Mouse (Mus musculus) cortical plate, adult 2 months (tissue): Measurements from ENCODE around the gene Prpf4b. TPM values are rescaled to one million over a fixed set of nuclear protein-coding genes. Genes with fewer than 3 reads are reported as not detected.
"Not testable (repeated sequence)": the region's sequence is repeated elsewhere in the genome, so short reads cannot be mapped to it uniquely, and the experiment has no call there.

Experiments used
- H3K27ac ChIP-seq: fragments of 200-500 bp; 2 replicates; pipeline ENCODE4 v1.5.1; 2012; ENCODE audit warnings: low read length, control low read depth, inconsistent platforms; ENCODE audit not compliant: insufficient read depth
- H3K4me1 ChIP-seq: fragments of 200-500 bp; 2 replicates; pipeline ENCODE4 v1.6.1; 2011; ENCODE audit warnings: low read length; ENCODE audit not compliant: control insufficient read depth, insufficient read depth
- H3K4me3 ChIP-seq: fragments of 200-500 bp; 2 replicates; pipeline ENCODE4 v1.5.1; 2011; ENCODE audit warnings: mild to moderate bottlenecking, low read length, control low read depth; ENCODE audit not compliant: insufficient read depth
- CTCF ChIP-seq: fragments of 200-500 bp; IDR thresholded peaks from 2 replicates; pipeline ENCODE4 v1.5.1; 2011; ENCODE audit warnings: mild to moderate bottlenecking, control low read depth, low read length; ENCODE audit not compliant: insufficient read depth; ENCODE audit errors: extremely low read depth
- POLR2A ChIP-seq: fragments of 200-500 bp; IDR thresholded peaks from 2 replicates; pipeline ENCODE4 v1.6.1; 2011; ENCODE audit warnings: mild to moderate bottlenecking, low read length, control low read depth; ENCODE audit not compliant: insufficient read depth; ENCODE audit errors: extremely low read depth
- polyA plus RNA-seq: library from polyadenylated mRNA; depleted of rRNA; stranded (reverse); fragments of >200 nt; gene quantifications from 2 replicates; pipeline ENCODE4 v1.2.3, GENCODE M21; 2012; rRNA removed

Prpf4b gene
- polyA plus RNA-seq, 1 experiment, result 91.6 TPM

DNA sequence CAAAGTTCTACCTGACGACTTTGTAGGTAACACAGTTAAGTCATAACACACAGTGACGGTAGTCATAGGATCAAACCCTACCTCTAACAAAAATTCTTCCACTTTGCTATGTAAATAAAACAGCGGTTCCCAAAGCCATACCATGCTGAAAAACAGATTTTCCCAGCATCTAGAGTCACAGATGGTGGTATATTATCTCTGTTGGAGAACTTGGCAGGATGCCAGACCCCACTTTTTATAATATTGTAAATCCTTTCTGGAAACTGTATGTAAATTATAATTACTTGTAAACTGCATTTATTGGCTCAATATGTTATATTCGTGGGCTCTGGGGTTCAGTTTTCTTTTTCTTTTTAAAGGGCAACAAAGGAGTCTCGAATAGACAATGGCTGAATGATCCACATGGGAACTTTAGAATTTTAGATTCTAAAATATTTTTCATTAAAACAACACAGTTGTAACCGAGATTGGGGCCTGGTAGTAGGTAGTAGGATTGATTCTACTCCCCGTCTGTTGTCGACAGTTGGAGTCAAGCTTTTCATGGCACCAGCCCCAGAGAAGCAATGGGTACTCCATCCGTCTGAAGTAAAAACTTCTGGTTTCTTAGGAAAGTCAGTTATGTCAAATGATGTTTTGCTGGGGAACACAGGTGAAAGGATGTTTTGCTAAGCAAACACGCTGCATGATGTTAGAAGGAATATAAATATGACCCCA lies 60.0 kb downstream of the Prpf4b start:
- TF ChIP-seq POLR2A (no peak), CTCF (no peak)
- Histone ChIP-seq H3K4me1 (no peaks in the 10 kb centered on the region), H3K4me3 (no peak overlapping the region), H3K27ac (no peak overlapping the region)

DNA sequence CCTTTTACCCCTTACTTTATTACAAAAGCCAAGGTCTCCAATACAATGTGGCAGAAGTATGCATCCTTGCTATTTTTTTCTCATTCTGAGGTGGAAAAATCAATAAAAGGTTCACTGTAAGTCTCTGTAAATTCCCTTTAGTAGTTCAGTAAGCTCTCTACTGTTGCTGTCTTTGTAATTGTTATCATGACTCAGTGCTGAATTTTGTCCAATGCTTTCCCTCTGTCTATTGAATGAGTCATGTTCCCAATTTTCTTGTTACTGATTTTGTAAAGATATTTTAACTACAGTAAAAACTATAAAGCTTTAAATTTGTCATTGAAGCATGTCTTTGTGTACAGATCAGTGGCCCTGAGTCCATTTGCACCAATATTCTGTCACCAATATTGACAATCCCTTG lies 67.3 kb downstream of the Prpf4b start:
- no peak overlapping the region for H3K4me3 ChIP-seq
- H3K4me1 ChIP-seq, result no peaks in the 10 kb centered on the region
- H3K27ac ChIP-seq, result no peak overlapping the region
- TF ChIP-seq POLR2A (no peak), CTCF (no peak)

DNA sequence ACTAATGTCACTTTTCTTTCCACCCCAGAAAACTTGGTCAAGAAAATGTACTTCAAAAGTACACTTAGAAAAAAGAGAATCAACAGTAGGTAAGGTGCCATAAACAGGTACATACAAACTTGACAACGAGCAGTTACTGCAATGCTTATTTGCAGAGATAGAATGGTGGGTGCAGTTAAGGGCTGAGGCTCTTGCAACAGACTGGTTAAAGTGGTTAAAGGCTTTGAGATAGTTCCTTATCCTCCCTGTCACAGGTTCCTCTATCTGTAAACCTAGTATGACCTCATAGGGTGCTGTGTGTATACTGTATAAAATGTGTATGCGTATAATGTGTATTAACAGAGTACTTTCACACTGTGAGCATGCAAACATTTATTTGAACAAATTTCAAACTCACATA lies 76.3 kb downstream of the Prpf4b start:
- H3K27ac ChIP-seq, H3K4me1 ChIP-seq, H3K4me3 ChIP-seq: not testable (repeated sequence)

Other genes with a start within 250 kb of the Prpf4b start
- gene Pxdc1, start 221.8 kb upstream of the Prpf4b start, polyA plus RNA-seq, result 8.2 and 9.3 TPM in 2 replicates
- gene Fam50b, start 140.5 kb upstream of the Prpf4b start, polyA plus RNA-seq, result not detected in 2 replicates
- gene Fam217a, start 49.0 kb downstream of the Prpf4b start, polyA plus RNA-seq, result 0.68 and 0.88 TPM in 2 replicates
- gene 4933417A18Rik, start 49.1 kb downstream of the Prpf4b start, polyA plus RNA-seq, result not detected in 2 replicates
- gene Eci3, start 88.5 kb downstream of the Prpf4b start, polyA plus RNA-seq, result not detected in 2 replicates
- gene Eci2, start 151.8 kb downstream of the Prpf4b start, polyA plus RNA-seq, result 61.1 and 61.4 TPM in 2 replicates